Mouse (Mus musculus): ENCODE measurements at regions not wholly inside any gene's neighbourhood (a gene's known extent, or its start where the extent isn't known, plus 50 kb on each side); places are given as distances from the start of the nearest gene placed in this dataset.

DNA sequence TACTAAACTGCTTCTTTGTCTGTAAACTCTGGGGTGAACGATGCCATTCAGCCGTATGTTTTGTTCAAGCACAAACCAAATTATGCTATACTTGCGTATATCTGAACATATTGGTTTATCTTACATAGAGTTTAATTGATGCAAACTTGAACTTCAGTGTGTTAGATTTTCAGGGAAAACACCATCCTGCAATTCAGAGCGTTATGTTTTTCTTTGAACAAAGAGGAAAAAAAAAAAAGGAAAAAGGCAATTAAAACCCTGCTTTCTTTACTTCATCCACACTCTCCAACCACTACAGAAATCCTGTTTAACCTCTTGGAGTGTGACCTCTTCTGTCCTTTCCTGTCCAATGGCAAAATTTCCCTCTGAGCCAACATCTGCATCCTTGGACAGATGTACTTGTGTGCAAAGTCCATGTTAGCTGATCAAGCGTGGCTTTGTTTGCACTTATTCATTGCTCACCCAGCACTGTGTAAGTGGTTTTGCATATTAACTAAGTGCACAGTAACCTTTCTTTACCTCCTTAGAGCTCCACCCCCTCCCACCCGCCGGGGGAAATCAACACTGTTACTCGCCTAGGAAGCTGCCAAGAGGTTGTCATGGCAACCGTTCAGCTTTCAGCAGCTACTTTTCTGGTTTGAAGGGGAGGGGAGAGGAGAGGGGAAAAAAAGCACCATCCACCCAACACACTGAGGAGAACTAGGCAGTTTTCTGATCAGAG lies 174.4 kb upstream of the Klf12 start:
- peak; percentile 80 for DNase-seq (ENCODE audit: inconsistent ontology term)

DNA sequence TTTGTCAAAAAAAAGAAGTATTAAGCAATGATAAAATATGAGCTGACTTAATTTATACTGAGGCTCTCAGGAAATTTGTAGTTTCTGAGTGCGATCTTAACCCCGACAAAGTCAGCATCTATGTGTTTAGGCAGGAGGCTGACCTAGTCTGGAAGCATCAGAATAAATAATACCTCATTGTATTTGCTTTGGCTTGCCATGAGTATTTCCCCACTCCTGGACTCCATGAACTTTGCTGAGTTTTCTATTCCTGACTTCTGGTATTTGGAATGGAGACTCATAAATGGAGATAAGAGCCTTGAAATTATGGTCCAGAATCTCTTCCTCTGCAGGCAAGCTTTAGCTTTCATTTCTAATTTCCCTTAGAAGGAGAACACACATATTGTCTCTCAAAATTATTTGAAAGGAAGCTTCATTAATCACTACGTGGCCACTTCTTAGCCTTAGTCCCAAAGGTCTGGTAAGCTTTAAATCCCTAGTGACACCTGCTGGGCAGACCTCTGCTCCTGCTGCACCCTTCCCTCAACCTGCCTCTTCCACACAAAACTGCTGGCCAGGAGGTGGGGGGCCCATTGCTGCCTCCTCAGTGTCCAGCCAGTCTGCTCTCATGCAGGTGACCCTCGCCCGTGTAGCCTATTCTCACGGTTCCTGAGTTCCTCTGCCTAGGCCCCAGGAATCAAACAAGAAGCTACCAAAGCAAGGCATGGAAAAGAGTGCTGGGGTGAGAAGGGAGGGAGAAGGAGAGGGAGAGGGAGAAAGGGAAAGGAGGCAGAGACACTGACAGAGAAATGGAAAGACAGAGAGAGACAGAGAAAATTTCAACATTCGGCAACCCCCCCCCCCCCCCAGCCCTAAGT lies 173.6 kb upstream of the Klf12 start:
- no peak for DNase-seq (ENCODE audit: inconsistent ontology term)

DNA sequence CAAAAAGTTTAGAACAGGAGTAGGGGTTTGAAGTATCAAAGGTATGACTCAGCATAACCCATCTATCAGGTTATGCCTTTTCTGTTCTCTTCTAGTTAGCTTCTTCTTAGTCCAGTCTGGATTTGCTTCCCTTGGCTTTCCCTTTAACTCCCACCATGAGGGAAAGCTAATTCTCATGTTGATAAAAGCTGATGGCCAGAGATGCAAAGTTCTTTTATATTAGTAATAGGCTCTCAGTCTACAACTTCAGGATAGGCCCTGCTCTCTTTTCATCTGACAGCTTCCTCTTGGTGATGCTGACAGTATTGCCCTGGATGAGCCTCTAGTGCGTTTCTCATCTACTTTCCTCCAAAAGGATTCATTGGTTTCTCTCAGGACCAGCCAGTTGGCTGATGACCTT lies 161.7 kb upstream of the Klf12 start:
- DNase-seq (ENCODE audit: inconsistent ontology term): no peak

DNA sequence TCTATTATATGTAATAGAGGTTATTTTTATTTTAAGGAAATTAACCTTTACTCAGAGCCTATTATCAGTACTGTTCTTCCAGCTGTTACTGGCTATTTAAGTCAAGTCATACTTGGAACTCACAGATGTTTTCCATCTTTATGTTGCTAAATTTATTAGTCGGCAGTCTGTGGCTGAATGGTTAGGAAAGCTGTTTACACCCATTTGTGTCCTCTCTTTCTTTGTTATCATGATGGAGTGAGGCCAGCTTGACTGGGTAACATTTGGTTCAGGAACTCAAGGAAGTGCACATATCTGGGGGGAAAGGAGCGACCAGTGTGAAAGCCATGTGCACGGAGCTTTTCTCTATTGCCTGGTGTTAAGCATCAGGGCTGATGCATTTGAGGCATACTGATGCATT lies 160.4 kb upstream of the Klf12 start:
- DNase-seq (ENCODE audit: inconsistent ontology term): no peak

DNA sequence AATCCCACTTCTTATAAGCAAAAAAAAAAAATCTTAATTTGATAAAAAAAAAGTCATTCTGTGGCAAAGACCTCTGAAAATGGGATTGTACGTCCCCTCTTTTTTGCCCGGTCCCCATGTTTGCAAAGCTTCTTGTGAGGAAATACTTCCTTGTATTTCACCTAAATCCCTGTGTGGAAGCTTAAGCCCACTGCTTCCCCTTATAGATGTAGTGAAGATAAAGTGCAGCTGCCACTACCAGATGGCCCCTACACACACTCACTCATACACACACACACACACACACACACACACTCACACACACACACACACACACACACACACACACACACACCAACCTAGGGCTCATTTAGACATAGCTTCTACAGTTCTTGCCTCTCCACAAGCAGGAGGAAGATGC lies 159.6 kb upstream of the Klf12 start:
- no peak for DNase-seq (ENCODE audit: inconsistent ontology term)

DNA sequence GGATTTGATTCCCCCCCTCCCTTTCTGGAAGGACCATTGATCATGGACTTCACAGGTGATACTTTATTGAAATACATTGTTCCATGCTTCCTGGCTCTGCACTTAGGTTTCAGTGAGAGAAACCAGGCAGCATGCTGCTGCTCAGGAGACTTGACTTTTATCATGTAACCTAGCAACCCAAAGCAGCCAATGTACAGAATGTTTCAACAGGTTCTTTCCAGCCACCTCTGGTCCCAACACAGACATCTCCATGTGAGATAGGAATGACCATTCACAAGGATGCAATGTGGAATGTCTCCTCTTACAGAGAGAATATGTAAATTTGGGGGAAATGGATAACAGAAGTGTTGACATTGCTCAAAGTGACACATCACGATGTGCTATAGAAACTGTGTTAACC lies 153.1 kb upstream of the Klf12 start:
- no peak for DNase-seq (ENCODE audit: inconsistent ontology term)

DNA sequence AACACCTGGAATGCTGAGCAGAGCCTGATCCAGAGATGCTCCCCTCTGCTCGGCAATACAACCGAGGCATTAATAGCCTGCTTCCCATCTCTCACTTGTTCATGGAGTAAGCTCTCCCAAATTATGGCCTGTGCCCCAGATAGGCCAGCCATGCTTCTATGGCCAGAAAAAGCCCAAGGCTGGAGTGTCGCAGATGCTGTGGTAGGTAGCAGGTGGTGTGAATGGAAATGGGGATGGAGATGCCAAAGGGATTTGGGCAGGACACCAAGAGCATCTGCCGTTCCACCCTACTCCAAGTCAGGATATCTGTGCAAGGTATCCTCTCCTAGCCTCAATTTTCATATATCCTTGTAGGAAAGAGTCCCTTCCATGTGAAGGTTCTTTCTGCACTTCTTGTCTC lies 145.2 kb upstream of the Klf12 start:
- DNase-seq (ENCODE audit: inconsistent ontology term): no peak

DNA sequence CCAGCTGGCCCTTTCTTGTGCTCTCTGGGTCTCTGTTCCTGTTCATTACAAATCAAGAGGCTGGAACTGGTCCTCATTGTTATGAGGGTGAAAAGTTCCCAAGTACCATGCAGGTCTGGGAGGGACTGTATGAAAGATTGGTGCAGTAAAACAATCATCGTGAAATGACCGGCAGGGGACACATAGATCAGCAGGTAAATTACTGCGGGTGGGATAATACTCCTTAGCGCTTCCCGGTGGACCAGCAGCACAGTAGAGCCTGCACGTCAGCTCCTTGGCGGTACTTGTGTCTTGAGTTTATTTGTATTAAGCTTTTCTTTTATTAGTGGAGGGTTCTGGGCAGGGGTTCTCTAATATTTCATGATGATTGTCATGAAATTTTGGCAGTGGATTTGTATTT lies 141.9 kb upstream of the Klf12 start:
- no peak for DNase-seq (ENCODE audit: inconsistent ontology term)

DNA sequence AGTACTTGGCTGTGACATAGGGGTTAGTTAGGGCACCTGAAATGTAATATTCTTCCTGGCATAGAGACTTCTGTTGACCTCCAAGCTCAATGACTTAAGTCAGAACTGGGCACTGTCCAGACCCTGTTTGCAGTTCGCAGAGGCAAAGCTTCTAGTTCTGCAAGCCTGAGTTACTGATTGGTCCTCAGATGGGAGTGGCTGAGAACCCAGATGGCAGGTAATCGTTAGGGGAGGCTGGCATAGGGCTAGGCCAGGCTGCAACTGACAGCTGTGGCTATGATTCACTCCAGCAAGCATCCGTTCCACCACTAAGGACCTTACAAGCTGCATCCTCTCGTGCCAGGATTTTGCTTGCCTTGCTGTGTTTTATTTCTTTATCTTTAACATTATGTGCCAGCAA lies 139.3 kb upstream of the Klf12 start:
- DNase-seq (ENCODE audit: inconsistent ontology term): no peak

DNA sequence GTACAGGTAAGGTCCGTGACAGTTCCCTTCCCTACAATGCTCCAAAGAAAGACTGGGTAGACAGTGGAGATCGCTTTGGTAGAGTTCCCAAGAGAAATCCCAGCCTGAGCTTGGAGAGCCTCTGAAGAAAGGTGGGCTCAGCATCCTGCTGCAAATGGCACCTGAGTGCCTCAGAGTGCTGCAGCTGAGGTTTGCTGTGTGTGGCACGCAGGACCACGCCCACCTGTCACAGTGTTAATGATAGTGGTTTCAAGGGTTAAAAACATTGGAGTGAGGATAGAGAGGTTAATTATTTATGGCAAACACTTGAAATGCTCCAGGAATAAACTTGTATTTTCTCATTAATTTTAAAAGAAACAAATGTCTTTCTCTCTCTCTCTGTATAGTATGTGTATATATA lies 137.2 kb upstream of the Klf12 start:
- no peak for DNase-seq (ENCODE audit: inconsistent ontology term)

DNA sequence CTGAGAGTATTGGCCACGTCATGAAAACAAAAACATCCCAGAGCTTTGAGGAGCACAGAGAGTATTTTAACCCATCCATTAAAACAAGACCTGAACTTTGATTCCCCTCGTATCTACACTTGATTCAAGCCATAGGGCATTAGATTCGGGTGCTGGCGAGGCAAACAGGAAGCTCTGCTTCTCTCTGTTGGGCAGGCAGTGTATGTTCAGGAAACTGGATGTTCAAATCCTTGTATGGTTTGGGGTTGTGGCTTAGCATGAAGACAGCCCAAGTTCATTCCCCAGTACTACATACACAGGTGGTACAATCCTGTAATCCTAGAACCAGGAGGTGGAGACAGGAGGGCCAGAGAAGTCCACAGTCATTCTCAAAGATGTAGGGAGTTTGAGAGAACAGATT lies 130.6 kb upstream of the Klf12 start:
- no peak for DNase-seq (ENCODE audit: inconsistent ontology term)

DNA sequence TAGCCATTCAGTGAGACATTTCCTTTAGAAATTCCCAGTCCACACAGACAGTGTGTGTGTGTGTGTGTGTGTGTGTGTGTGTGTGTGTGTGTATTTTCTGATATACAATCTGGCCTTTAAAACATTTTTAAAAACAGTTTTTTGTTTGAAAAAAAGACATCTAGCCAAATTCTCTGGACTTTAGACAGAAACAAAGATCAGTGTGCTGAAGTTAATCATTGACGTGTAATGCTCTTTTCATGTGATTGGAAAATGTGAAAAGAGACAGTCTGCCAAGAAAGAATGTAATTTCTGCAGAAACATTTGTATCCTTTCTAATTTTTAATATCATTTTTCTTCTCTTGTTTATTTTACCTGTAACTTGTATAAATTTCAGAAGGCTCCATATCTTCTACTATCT lies 127.7 kb upstream of the Klf12 start:
- no peak for DNase-seq (ENCODE audit: inconsistent ontology term)

DNA sequence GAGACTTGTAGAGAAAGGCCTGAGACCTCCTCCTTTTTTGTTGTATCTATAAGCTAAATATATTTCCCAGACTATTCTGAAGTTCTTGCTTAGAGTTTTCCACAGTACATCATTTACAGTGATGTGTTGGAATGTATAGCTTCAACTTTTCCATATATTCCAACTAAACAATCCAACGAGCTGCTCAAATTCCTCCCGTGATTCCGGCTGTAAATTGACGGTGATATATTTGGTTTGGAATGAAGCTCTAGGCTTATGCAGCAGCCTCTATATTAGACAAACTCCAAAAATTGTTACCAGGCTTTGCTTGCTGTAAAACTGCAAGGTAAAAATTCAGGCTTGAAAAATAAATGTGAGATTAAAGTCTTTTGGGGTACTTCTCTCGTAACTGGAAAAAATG lies 112.7 kb upstream of the Klf12 start:
- no peak for DNase-seq (ENCODE audit: inconsistent ontology term)

DNA sequence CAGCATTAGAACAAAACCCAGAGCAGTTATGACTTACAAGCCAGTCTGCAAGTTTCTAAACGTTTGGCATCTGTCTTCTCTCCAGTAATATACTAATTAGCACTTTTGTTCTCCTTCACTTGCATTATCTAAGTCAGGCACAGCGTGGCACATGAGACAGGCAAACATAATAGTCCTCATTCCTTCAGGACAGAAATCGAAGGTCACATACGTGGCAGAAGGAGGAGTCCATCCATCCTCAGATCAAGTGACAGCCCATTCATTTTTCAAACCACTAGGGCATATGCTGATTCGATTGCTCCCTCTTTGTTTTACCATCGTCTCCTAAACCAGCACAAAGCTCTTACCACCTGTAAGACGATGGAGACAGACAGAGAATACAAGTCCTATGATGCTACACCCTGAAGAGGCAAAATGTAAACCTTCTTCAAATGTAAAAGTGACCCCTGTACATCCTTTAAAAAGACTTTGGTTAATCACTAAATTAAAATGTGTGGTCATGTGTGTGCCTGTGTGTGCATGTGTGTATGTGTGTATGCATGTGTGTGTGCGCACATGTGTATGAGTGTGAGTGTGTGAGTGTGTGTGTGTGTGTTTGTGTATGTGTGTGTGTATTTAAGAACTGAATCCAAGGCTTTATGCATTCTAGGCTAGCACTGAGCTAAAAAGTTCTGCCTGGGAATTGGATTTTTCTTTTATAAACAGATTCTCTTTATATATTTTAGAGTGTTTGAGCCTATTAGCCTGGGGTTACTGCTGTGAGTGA lies 90.9 kb upstream of the Klf12 start:
- DNase-seq (ENCODE audit: inconsistent ontology term): no peak

DNA sequence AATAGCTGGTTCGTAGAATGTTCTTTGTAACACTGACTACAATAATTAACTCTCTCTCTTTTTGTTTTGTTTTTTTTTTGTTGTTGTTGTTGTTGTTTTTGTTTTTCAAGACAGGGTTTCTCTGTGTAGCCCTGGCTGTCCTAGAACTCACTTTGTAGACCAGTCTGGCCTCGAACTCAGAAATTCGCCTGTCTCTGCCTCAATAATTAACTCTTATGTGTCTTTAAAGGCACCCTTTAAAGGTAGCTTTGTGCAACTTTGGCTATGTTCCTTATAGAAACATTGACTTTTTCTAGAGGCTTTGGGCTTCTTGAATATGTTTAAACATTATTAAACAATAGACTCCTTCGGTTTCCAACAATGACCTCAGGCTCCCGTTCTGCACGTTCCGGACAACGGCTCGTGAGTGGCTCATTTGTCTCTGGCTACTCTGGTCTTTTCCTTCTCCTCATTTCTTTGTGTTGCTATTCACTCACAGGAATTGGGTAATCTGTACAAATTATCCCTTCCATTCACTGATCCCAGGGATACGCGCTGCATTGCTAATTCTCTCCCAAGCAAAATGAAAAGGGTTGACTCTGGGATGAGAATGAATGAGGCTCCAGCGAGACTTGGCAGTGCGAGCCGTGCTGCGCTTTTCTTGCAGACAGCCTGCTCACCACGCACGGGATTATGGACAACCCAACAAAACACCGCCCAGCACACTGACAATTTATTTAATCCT lies 90.2 kb upstream of the Klf12 start:
- DNase-seq (ENCODE audit: inconsistent ontology term): peak; percentile 48

DNA sequence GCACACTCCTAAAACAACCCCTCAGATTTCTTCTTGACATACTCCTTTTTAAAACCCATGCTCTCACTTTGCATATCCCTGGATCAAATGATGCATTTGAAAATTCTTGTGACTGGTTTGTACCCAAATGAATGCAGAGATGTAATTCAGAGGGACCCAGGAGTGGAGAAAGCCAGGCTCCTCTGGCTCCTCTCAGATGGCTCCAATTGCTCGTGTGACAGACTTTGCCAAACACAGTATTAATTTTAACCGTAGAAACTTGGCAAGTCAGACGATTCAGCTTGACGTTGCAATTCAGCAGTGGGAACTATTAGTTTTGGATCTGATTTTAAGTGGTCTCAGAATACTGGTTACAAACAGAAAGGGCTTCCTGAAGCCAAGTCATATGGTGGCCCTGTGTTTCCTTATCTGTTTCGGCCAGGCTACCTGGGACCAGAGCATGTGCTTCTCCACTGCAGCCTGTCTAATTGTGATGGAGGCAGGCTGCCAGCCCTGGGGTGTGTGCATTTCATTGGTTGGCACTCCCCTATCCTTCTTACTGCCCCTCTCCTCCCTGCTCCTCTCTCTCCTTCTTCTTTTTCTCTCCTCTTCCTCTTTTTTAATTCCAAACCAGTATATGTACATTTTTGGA lies 81.9 kb upstream of the Klf12 start:
- DNase-seq (ENCODE audit: inconsistent ontology term): no peak

DNA sequence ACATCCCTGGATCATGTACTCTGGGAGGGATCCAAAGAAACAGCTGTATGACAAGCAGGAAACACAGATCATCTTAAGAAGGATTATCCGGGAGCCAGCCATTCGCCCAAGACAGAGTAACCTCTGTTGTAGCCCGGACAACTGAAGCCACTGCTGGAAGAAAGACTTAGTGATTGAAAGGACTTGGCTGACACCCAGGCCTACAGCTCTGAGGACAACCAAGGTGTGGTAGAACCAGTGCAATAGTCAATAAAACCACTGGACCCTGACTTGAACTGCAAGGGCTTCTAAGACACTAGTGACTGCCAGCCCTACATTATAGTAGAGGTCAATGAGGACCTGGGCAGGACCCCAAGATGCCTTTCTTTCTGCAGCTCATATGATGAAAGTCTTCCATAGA lies 78.3 kb upstream of the Klf12 start:
- DNase-seq (ENCODE audit: inconsistent ontology term): no peak

DNA sequence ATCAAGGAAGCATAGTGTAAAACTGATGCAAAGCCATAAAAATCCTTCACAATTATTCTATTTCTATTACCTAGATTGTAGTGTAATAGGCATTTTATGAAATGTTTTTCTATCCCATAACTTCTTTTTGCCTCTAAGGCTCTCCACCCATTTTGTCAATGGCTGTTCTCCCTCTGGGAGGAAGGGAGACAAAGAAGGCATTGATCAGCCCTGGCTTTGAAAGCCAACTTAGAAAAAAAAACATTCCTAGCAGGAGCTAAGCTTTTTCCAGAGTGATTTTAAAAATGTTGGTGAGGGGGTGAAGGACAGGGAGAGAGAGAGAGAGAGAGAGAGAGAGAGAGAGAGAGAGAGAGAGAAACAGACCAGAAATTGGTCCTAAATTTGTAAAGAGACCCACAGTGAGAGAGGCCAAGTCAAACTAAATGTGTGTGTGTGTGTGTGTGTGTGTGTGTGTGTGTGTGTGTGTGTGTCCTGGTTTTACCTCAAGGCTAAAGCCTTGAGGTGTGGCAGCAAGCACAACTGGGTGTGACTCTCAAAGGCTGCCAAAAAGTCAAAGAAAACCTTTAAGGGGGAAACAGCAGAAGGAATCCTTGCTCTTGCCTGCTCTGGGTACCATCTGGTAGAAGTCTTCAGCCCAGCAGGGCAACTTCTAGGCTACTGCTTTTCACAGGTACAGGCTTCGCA lies 77.0 kb upstream of the Klf12 start:
- peak; percentile 53 for DNase-seq (ENCODE audit: inconsistent ontology term)

DNA sequence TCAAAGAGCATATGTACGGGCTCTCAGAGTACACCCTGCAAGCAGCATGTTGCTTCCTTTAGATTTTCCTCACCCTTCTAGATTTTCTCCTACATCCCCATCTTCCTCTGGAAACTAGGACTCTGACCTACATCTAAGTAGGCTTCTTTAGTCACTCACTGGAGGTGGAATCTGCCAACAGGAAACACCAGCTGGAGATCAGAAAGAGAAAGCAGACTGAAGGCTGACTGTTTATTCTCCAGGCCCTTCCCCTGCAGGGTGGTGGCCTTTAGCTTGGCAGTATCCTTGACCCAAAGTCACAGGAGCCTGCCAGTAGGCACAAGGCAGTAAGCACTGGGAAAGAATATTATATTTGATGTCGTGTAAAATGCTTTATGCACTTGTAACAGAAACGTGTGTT lies 75.4 kb upstream of the Klf12 start:
- DNase-seq (ENCODE audit: inconsistent ontology term): peak; percentile 7

DNA sequence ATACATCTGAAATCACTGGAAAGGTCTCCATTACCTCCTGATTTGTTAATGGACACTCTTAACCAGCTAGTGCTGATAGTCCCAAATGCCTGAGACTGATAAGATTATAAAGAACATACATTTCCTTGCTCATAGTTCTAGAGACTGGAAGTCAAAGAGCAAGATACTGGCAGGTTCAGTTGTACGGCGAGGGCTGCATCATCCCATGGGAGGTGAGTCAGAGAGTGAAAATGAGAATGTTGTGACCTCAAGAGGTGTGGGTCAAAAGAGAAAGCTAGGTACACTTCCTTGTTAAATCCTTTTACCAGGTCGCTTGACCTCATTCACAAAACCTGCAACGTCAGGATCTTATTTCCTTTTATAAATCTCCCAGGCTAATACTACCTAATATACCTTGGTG lies 72.7 kb upstream of the Klf12 start:
- DNase-seq (ENCODE audit: inconsistent ontology term): no peak

DNA sequence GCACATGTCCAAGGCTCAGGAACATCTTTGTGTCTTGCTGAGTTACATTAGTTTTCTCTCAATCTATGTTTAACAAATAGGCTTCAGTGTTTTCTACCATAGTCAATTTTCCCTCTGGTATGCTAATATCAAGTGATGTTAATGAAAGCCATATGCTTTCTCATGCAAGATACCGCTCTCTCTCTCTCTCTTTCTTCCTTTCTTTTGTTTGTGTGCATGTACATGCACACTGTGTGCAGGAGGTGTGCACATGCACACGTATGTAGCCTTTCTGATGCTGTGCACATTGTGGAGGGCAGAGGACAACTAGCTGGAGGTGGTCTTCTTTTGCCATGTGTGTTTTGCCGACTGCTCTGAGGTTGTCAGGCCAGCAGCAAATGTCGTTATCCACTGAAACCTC lies 69.0 kb upstream of the Klf12 start:
- DNase-seq (ENCODE audit: inconsistent ontology term): no peak

Measured in Muller cell, postnatal 12 days (primary cell).